Mouse (Mus musculus): ENCODE measurements around the gene Nek6.

Gene Nek6

DNA sequence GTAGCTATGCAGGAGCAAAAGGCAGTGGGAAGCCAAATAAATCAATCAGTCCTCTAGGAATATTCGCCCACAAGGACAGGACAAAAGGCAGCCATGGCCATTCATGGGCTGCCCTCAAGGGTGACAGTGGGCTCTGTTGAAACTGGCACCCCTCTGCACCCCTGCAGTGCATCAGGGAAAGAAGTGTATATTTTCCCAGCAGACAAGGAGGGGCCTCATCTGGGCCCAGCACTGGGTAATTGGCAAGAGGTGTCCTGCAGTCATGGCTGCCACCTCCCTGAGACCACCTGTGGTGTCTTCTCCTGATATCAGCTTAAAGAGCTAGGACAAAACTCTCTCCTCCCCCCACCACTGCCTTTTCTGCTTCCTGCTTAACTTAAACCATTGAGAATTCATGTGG is 68.1 kb downstream of the Nek6 start:
- no peak for DNase-seq (ENCODE audit: low spot score)

GRCm38 (mm10) chr2:38583982-38584381 is 72.5 kb downstream of the Nek6 start:
- no peak for DNase-seq (ENCODE audit: low spot score)

- DNase-seq (ENCODE audit: low spot score): no peak
Measured at GRCm38 (mm10) chr2:38584514-38585378, 73.3 kb downstream of the Nek6 start.

GRCm38 (mm10) chr2:38585379-38585736 is 73.9 kb downstream of the Nek6 start:
- DNase-seq (ENCODE audit: low spot score): no peak

DNA sequence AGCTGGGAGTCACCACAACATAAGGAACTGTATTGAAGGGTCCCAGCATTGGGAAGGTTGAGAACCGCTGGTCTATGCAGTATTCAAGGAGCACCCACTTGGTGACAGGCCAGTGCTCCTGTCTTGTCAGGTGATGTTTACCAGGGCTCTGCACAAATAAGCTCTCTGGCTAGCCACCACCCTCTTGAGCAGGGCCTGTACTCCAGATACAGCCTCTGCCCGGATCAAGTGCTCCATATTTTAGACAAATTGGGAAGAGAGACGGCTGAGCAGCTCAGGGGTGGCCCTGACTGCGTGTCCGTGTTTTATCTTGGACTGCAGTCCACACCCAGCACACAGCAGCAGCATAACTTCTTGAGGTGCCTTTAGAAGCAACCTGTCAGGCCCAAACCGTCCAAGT is 75.3 kb downstream of the Nek6 start:
- no peak for DNase-seq (ENCODE audit: low spot score)

DNA sequence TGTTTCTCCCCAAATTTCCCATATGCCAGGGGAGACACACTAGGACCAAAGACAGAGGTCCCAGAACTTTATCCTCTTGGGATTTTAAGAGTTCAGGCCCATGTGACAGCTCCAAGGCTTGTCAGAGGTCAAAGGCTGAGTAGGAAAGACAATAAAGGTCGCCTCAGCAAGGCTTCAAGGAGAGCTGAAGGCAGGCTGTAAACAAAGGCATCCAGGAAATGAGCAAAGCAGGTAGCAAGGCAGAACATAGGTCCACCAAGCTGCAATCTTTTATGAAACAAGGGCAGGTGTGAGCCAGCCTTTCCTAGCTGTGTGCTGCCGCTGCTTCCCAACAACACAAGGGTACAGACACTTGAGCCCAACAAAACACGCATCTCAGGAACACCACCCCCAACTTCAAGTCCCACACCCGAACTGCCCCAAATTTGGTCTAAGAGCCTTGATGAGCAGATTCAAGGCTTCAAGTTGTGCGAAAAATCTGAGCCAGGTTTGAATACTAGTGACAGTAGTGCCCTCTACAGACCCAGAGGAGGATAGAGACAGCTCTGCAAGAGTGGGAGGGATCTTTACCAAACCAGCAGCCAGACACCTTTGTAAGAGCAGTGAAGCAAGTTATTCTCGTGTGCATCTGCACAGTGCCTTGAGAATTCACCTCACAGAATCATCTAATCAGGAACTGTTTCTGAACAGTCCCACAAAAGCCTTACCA is 80.5 kb downstream of the Nek6 start:
- no peak for DNase-seq (ENCODE audit: low spot score)

DNA sequence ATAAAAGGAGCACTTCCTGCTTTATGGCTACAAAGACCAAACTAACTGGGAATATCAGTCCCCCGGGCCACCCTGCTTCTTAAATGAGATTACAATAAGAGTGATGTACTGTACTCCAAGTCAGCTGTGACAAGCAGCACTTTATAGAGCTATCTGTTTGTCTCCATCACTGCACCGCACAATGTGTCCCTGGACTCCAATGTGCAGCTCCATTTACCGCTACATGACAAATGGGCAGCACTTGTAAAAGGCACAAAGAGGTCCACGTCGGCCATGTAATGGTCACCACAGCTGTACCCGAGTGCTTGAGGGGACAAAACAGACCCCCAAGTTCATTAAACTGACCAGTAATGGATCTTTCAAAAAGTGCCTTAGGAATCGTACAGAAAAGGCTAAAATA is 83.4 kb downstream of the Nek6 start:
- DNase-seq (ENCODE audit: low spot score): no peak

GRCm38 (mm10) chr2:38597896-38598295 is 86.5 kb downstream of the Nek6 start:
- no peak for DNase-seq (ENCODE audit: low spot score)

GRCm38 (mm10) chr2:38598395-38598794 is 87.0 kb downstream of the Nek6 start:
- DNase-seq (ENCODE audit: low spot score): no peak

DNA sequence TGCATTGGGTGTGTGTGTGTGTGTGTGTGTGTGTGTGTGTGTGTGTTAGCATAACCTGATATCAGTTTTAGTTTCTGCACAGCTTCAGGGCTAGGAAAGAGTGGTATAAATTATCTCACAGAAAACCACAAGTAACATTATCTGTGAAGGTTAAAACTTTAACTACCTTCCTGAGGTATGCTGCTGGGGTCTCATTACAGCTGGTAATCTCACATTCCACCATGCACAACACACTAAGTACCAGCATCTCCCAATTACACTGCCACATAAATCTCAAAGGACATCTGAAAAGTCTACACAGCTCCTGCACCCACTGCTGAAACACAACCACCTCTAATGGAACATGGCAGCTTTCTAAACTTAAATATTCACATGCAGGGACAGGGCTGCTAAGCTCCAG is 89.4 kb downstream of the Nek6 start:
- no peak for DNase-seq (ENCODE audit: low spot score)

DNA sequence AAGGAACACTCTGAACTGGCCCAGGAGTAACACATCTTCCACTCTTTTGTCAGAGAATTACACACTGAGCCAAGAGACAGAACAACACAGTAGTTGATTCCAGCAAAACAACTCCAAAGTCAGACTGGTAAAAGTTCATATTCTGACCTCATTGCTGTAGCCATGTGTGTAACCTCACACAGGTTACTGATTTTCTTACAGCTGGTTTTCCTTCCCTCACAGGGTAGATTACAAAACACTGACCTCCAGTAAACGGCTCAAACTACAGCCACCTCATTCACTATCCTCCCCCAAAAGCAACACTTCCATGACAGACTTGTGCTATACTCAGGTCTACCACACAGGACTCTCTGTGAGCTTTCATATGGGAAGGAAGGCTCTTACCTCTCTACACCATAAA is 96.3 kb downstream of the Nek6 start:
- DNase-seq (ENCODE audit: low spot score): no peak

- no peak for DNase-seq (ENCODE audit: low spot score)
Measured at GRCm38 (mm10) chr2:38608831-38609309, 97.4 kb downstream of the Nek6 start.

DNA sequence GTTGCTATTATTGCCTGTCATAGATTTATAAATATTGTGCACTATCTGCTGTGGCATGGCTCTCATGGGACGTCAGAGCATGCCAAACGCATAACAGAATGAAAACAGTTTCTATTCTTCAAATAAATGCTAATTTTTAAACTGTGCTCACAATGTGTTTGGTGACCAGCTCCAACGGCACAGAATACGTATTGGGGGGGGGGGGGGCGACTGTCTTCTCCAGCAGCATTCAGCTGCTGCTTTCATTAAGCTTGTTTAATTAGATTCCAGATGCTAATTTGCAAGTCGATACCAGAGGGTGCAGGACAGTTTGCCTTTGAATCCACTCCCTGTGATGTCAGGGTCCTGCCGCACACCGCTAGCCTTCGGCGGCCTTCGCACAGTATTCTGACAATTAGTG is 97.9 kb downstream of the Nek6 start:
- DNase-seq (ENCODE audit: low spot score): no peak

GRCm38 (mm10) chr2:38610161-38610560 is 98.7 kb downstream of the Nek6 start:
- DNase-seq (ENCODE audit: low spot score): no peak

GRCm38 (mm10) chr2:38612596-38612995 is 101.2 kb downstream of the Nek6 start:
- DNase-seq (ENCODE audit: low spot score): no peak

DNA sequence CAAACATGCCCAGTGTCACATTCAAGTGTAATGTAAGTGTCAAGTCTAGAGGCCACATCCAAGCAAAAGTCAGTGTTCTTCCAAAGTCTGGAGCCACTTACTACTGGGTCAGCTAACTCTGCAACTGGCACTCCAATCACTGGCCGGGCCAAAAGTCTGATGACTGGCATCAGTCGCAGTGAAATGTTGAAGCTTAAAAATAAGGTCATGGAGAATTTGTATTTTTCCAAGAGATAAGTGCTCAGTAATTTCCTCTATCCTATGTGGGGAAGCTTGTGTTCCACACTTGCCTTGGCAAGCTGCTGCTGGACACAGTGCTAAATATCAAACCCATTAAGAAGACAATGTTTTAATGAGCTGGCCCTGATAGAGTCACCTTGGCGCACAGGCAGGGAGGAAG is 102.1 kb downstream of the Nek6 start:
- DNase-seq (ENCODE audit: low spot score): no peak

- no peak for DNase-seq (ENCODE audit: low spot score)
Measured at GRCm38 (mm10) chr2:38614437-38614836, 103.0 kb downstream of the Nek6 start.

- no peak for DNase-seq (ENCODE audit: low spot score)
Measured at GRCm38 (mm10) chr2:38616072-38616471, 104.6 kb downstream of the Nek6 start.

GRCm38 (mm10) chr2:38616956-38617872 is 105.8 kb downstream of the Nek6 start:
- DNase-seq (ENCODE audit: low spot score): no peak

- no peak for DNase-seq (ENCODE audit: low spot score)
Measured at GRCm38 (mm10) chr2:38619777-38620176, 108.3 kb downstream of the Nek6 start.

DNA sequence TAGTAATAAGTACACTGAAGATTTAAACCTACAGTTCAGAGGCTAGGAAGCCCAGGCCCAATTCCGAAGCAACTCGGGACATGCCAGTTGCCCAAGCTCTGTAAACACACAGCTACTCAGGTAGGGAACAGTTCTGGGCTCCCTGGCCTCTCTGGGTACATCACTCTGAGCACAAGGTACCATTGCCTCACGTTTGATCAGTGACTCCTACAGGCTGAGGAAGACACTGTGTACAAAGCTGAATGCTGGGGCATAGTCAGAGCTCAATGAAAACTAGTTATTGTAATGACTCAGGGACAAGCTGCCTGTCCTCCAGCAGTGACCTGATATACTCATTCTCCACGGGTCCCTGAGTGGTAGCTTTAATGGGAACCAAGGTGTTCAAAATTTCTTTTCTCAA is 109.6 kb downstream of the Nek6 start:
- no peak for DNase-seq (ENCODE audit: low spot score)

DNA sequence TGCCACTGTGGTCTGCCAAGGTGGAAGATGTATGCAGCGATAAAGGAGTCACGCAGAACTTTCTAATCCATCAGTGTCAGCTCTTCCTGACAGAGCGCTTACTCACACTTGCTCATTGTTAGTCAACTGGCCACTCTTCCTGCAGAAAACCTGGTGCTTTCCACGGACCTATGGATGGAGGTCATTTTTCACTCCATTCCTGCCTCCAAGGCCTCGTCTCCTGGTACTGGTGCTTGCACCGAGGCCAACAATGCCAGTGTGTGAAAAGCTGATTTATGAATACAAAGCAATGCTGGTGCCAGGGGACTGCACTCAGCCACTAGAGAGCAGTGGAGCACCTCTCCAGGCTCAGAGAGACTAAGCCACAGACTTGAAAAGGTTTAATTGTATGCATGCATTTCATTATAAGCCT is 110.2 kb downstream of the Nek6 start:
- DNase-seq (ENCODE audit: low spot score): no peak

Measured in testis, postnatal 10 days (tissue).